Mouse (Mus musculus) lung, adult 2 months (tissue): ENCODE results near the gene Gm11563.

Experiments used
- CTCF ChIP-seq: fragments of 200-500 bp; IDR thresholded peaks from 2 replicates; pipeline ENCODE4 v1.5.1; 2011; ENCODE audit warnings: mild to moderate bottlenecking, low read length, control low read depth; ENCODE audit not compliant: insufficient read depth
- POLR2A ChIP-seq: fragments of 200-500 bp; IDR thresholded peaks from 2 replicates; pipeline ENCODE4 v1.6.1; 2011; ENCODE audit warnings: low read depth, mild to moderate bottlenecking, control low read depth, low read length, borderline replicate concordance; ENCODE audit errors: extremely low read depth

DNA sequence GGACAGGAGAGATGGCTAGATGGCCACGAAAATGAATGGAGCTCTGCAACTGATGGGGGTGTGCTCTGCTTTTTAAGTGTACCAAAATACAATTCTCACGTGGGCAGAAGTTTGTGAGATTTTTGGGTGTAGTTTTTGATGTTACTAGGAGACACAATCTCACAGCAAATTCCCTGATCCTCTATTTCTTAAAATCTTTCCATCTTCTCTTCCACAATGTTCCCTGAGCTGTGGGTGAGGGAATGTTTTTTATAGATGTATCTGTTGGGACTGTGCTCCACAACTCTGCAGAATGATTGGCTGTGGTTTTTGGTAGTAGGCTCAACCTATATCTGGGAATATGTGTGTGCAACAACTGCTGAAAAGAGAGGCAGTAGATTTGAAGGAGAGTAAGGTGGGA, 25.5 kb downstream of the Gm11563 start:
- TF ChIP-seq CTCF (no peak), POLR2A (no peak)
